Mouse (Mus musculus): Measurements from ENCODE around the gene Tlr3.

Tlr3 gene

GRCm38 (mm10) chr8:45410882-45411281 lies at the start of gene Tlr3:
Gene Tlr3, minus strand, starts transcription at chr8:45411080.
- DNase-seq (ENCODE audit: low spot score), result peak; percentile 15

GRCm38 (mm10) chr8:45457874-45458273 lies 47.0 kb upstream of the Tlr3 start:
- no peak for DNase-seq (ENCODE audit: low spot score)

GRCm38 (mm10) chr8:45454426-45454825 lies 43.5 kb upstream of the Tlr3 start:
- DNase-seq (ENCODE audit: low spot score), result peak; percentile 64

- no peak for DNase-seq (ENCODE audit: low spot score)
These were observed 41.2 kb upstream of the Tlr3 start for GRCm38 (mm10) chr8:45452115-45452514.

- no peak for DNase-seq (ENCODE audit: low spot score)
These were observed 38.0 kb upstream of the Tlr3 start for GRCm38 (mm10) chr8:45448842-45449241.

- no peak for DNase-seq (ENCODE audit: low spot score)
These were observed 37.4 kb upstream of the Tlr3 start for GRCm38 (mm10) chr8:45448257-45448656.

- peak; percentile 47 for DNase-seq (ENCODE audit: low spot score)
These were observed 28.1 kb upstream of the Tlr3 start for GRCm38 (mm10) chr8:45438899-45439535.

- no peak for DNase-seq (ENCODE audit: low spot score)
These were observed 9.3 kb upstream of the Tlr3 start for GRCm38 (mm10) chr8:45420151-45420550.

GRCm38 (mm10) chr8:45414965-45415364 lies 4.1 kb upstream of the Tlr3 start:
- peak; percentile 3 for DNase-seq (ENCODE audit: low spot score)

GRCm38 (mm10) chr8:45410146-45410880 lies 567 bp downstream of the Tlr3 start:
- peak; percentile 77 for DNase-seq (ENCODE audit: low spot score)

- no peak for DNase-seq (ENCODE audit: low spot score)
These were observed 1.2 kb downstream of the Tlr3 start for GRCm38 (mm10) chr8:45409702-45410101.

- DNase-seq (ENCODE audit: low spot score), result no peak
These were observed 27.6 kb downstream of the Tlr3 start for GRCm38 (mm10) chr8:45383250-45383649.

- no peak for DNase-seq (ENCODE audit: low spot score)
These were observed 28.9 kb downstream of the Tlr3 start, which contains the start of gene Fam149a for GRCm38 (mm10) chr8:45381963-45382347. Gene Fam149a, minus strand, starts transcription at chr8:45382291.

- no peak for DNase-seq (ENCODE audit: low spot score)
These were observed 29.6 kb downstream of the Tlr3 start for GRCm38 (mm10) chr8:45381075-45381962.

GRCm38 (mm10) chr8:45380598-45380997 lies 30.3 kb downstream of the Tlr3 start:
- no peak for DNase-seq (ENCODE audit: low spot score)

GRCm38 (mm10) chr8:45374071-45374470 lies 36.8 kb downstream of the Tlr3 start:
- DNase-seq (ENCODE audit: low spot score), result no peak

GRCm38 (mm10) chr8:45367154-45367553 lies 43.7 kb downstream of the Tlr3 start:
- DNase-seq (ENCODE audit: low spot score), result no peak

GRCm38 (mm10) chr8:45363220-45363619 lies 47.7 kb downstream of the Tlr3 start:
- DNase-seq (ENCODE audit: low spot score), result no peak

- no peak for DNase-seq (ENCODE audit: low spot score)
These were observed 48.6 kb downstream of the Tlr3 start for GRCm38 (mm10) chr8:45362323-45362722.

GRCm38 (mm10) chr8:45359091-45359605 lies 51.7 kb downstream of the Tlr3 start:
- no peak for DNase-seq (ENCODE audit: low spot score)

GRCm38 (mm10) chr8:45358132-45358918 lies 52.6 kb downstream of the Tlr3 start:
- no peak for DNase-seq (ENCODE audit: low spot score)

- DNase-seq (ENCODE audit: low spot score), result no peak
These were observed 55.1 kb downstream of the Tlr3 start for GRCm38 (mm10) chr8:45355809-45356208.

All from lung, postnatal 25 days (tissue).